Mouse (Mus musculus) liver, postnatal 0 days (tissue): ENCODE data around the gene Arsg.
A peak's percentile ranks its signal among the peaks of the same experiment; 100 is the strongest.

Experiments
- CTCF ChIP-seq: sonication (generic); IDR thresholded peaks from 2 replicates; pipeline ENCODE4 v1.5.1; 2016; ENCODE audit warnings: antibody characterized with exemption, low read depth
- EP300 ChIP-seq: IDR thresholded peaks from 2 replicates; pipeline ENCODE4 v1.6.1; 2016; ENCODE audit warnings: antibody characterized with exemption, low read depth, mild to moderate bottlenecking

GRCm38 (mm10) chr11:109495771-109496474 is 22.7 kb downstream of the Arsg start:
- no peak for TF ChIP-seq CTCF
- peak; percentile 34; the same call in 1 of the 2 replicates for TF ChIP-seq EP300
